Mouse (Mus musculus): Measurements from ENCODE around the gene Arid3a. TPM values are rescaled to one million over a fixed set of nuclear protein-coding genes. Genes with fewer than 3 reads are reported as not detected.

The Arid3a gene
- total and polyA plus RNA-seq, 3 experiments: 11.8 to 17.2 TPM; not detected in 1

DNA sequence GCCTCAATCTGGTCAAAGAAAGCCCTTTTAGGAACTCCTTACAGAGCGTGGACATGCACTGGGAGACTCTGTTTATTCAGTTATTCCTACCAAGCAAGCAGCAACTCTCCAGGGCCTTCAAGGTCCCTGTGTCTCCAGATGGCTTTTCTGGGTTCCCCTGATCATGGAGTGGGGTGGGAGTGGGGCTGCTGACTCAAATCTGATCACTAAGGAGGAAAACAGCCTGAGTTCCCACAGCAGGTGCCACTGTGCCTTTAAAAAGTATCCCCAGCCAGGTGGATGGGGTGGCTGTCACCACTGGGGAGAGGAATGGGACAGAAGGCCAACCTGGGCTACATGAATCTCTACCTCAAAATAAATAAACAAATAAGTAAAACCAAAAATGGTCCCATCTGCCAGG lies 16.1 kb downstream of the Arid3a start:
- Histone ChIP-seq H3K4me3 (ENCODE audit: control insufficient read depth in 1 of 2, insufficient read depth in 1 of 2, low read depth in 2 of 2, low read length in 2 of 2) (no peak overlapping the region), H3K4me1 (ENCODE audit: control insufficient read depth in 1 of 2, insufficient read depth in 2 of 2, low read length in 2 of 2) (0 out of 4 replicates have a peak, but pooled peaks cover 0 to 4% of the 10 kb centered on the region in 2 experiments), H3K9me3 (replicated peaks; ENCODE audit: insufficient read depth, low read length) (no peaks in the 10 kb centered on the region), H3K36me3 (ENCODE audit: control insufficient read depth in 1 of 2, insufficient read depth in 2 of 2, low read length in 2 of 2) (no peaks in the 10 kb centered on the region; a peak in 1 of 4 replicates), H3K27ac (ENCODE audit: control insufficient read depth, low read depth, low read length) (no peak overlapping the region), H3K9ac (ENCODE audit: control insufficient read depth, low read depth, low read length, poor library complexity, severe bottlenecking) (no peak overlapping the region), H3K27me3 (ENCODE audit: control insufficient read depth in 1 of 2, insufficient read depth in 2 of 2, low read length in 2 of 2) (no peaks in the 10 kb centered on the region), H3K79me2 (ENCODE audit: control insufficient read depth, insufficient read depth, low read length, poor library complexity) (no peaks in the 10 kb centered on the region)
- no peak for TF ChIP-seq GATA1 (IDR thresholded peaks at IDR 0.05; ENCODE audit: low read depth, low read length)
- no peak for TF ChIP-seq HCFC1 (IDR thresholded peaks at IDR 0.05; ENCODE audit: low read depth, low read length)
- no peak for DNase-seq (ENCODE audit: low read depth, low spot score)

GRCm38 (mm10) chr10:79943471-79943901 lies 16.6 kb downstream of the Arid3a start:
- Histone ChIP-seq H3K9ac (ENCODE audit: control insufficient read depth, low read depth, low read length, poor library complexity, severe bottlenecking) (no peak overlapping the region), H3K4me3 (ENCODE audit: control insufficient read depth in 1 of 2, insufficient read depth in 1 of 2, low read depth in 2 of 2, low read length in 2 of 2) (no peak overlapping the region), H3K79me2 (ENCODE audit: control insufficient read depth, insufficient read depth, low read length, poor library complexity) (no peaks in the 10 kb centered on the region), H3K27ac (ENCODE audit: control insufficient read depth, low read depth, low read length) (no peak overlapping the region), H3K36me3 (ENCODE audit: control insufficient read depth in 1 of 2, insufficient read depth in 2 of 2, low read length in 2 of 2) (no peaks in the 10 kb centered on the region; a peak in 1 of 4 replicates), H3K9me3 (replicated peaks; ENCODE audit: insufficient read depth, low read length) (no peaks in the 10 kb centered on the region), H3K27me3 (ENCODE audit: control insufficient read depth in 1 of 2, insufficient read depth in 2 of 2, low read length in 2 of 2) (no peaks in the 10 kb centered on the region), H3K4me1 (ENCODE audit: control insufficient read depth in 1 of 2, insufficient read depth in 2 of 2, low read length in 2 of 2) (0 out of 4 replicates have a peak, but pooled peaks cover 0 to 4% of the 10 kb centered on the region in 2 experiments)
- TF ChIP-seq JUND (IDR thresholded peaks at IDR 0.05; ENCODE audit: low read depth, low read length): no peak
- TF ChIP-seq MYC (IDR thresholded peaks at IDR 0.05; ENCODE audit: low read depth, low read length): no peak
- no peak for TF ChIP-seq TAL1 (IDR thresholded peaks at IDR 0.05; ENCODE audit: low read length)
- TF ChIP-seq ZMIZ1 (IDR thresholded peaks at IDR 0.05; ENCODE audit: low read depth, low read length): no peak
- no peak for TF ChIP-seq MAZ (IDR thresholded peaks at IDR 0.05; ENCODE audit: low read depth, low read length)
- no peak for TF ChIP-seq TBP (IDR thresholded peaks at IDR 0.05; ENCODE audit: low read depth, low read length)
- no peak for TF ChIP-seq MXI1 (IDR thresholded peaks at IDR 0.05; ENCODE audit: low read depth, low read length)
- no peak for TF ChIP-seq POLR2AphosphoS5 (IDR thresholded peaks at IDR 0.05; ENCODE audit: borderline replicate concordance, low read depth, low read length)
- no peak for TF ChIP-seq ETS1 (IDR thresholded peaks at IDR 0.05; ENCODE audit: low read depth, low read length)
- TF ChIP-seq GABPA (IDR thresholded peaks at IDR 0.05; ENCODE audit: low read depth, low read length): no peak
- no peak for TF ChIP-seq ZC3H11A (IDR thresholded peaks at IDR 0.05; ENCODE audit: low read depth, low read length)
- TF ChIP-seq MYB (IDR thresholded peaks at IDR 0.05; ENCODE audit: low read depth, low read length): no peak
- no peak for DNase-seq (ENCODE audit: low read depth, low spot score)
